Mouse (Mus musculus) heart, postnatal 36 days (tissue): Measurements from ENCODE around the gene Hp1bp3. TPM values are rescaled to one million over a fixed set of nuclear protein-coding genes. Genes with fewer than 3 reads are reported as not detected.

Source experiments
- DNase-seq, 2 experiments: peaks; one replicate each; pipeline ENCODE4 v3.0.0; 2021 to 2022
- intact Hi-C: fragments of 180-260 bp; cut with DNase I; formaldehyde crosslinking; loops from one replicate; pipeline ENCODE4 v1.15.1; 2025
- total RNA-seq, 2 experiments: library from RNA; stranded (reverse); gene quantifications; 2 replicates each; pipeline ENCODE4 v1.2.3; 2021

Hp1bp3 gene
- total RNA-seq, 2 experiments from 2014 or later, result 77.5 to 87.7 TPM

- intact Hi-C loops, result no loop called here
- no peak for DNase-seq
Measured at GRCm38 (mm10) chr4:138293261-138293948, 77.3 kb downstream of the Hp1bp3 start.

GRCm38 (mm10) chr4:138293949-138294550 is 78.0 kb downstream of the Hp1bp3 start:
- intact Hi-C loops, result no loop called here
- no peak for DNase-seq

Other genes with a start within 250 kb of the Hp1bp3 start
- 10 to 100 TPM; 45.5 to 47.2 TPM for gene Eif4g3, start 223.3 kb upstream of the Hp1bp3 start, total RNA-seq
- not detected for gene Sh2d5, start 34.1 kb downstream of the Hp1bp3 start, total RNA-seq
- under 1 TPM in 1 of 2 experiments, not detected in 1; 0.08 TPM for gene Kif17, start 34.1 kb downstream of the Hp1bp3 start, total RNA-seq
- gene Ddost, start 88.4 kb downstream of the Hp1bp3 start, total RNA-seq, result 10 to 100 TPM; 63.7 to 64.2 TPM
- gene Pink1, start 110.0 kb downstream of the Hp1bp3 start, total RNA-seq, result 100 to 1,000 TPM; 629 to 755 TPM
- gene Cda, start 151.7 kb downstream of the Hp1bp3 start, total RNA-seq, result 1 to 10 TPM in 1 of 2 experiments, under 1 TPM in 1; 0.65 to 2.1 TPM
- not detected for gene Fam43b, start 180.2 kb downstream of the Hp1bp3 start, total RNA-seq
- gene Mul1, start 218.4 kb downstream of the Hp1bp3 start, total RNA-seq, result 10 to 100 TPM; 75.2 to 79.0 TPM
- 10 to 100 TPM in 1 of 2 experiments, 1 to 10 TPM in 1; 9.9 to 11.0 TPM for gene Camk2n1, start 238.0 kb downstream of the Hp1bp3 start, total RNA-seq